Mouse (Mus musculus) embryonic stem cell, embryonic (primary cell): ENCODE measurements around the gene Sema4b.

Experiments used
- CTCF ChIA-PET, 4 experiments: fragments of 300-600 bp in 2 of 4; fragments of 350-600 bp in 2 of 4; sonication (Branson Sonifier 250); formaldehyde crosslinking; loops; one replicate each; lab custom pipeline; 2022; ENCODE audit warnings: inconsistent platforms in 2 of 4; lab: Charles Lee
- POLR2A ChIA-PET, 4 experiments: fragments of 300-600 bp in 2 of 4; fragments of 350-600 bp in 2 of 4; sonication (Branson Sonifier 250); formaldehyde crosslinking; loops; one replicate each; lab custom pipeline; 2022; ENCODE audit warnings: antibody characterized with exemption in 4 of 4, inconsistent platforms in 1 of 4; lab: Charles Lee

The Sema4b gene

GRCm38 (mm10) chr7:80241661-80242060 is 55.0 kb downstream of the Sema4b start:
- ChIA-PET POLR2A (interaction anchor here in 3 of 4 experiments (0.6 to 2.9 kb wide), 21 partner anchors 9 to 499 kb away, joined by 3 to 35 read pairs (median 4); partner anchors contain the start of genes Cib1 (in 3 of the 3), Gdpgp1 (in 3 of the 3), Ngrn (in 2 of the 3) and Sema4b (in 1 of the 3)), CTCF (no interaction called here)

GRCm38 (mm10) chr7:80244851-80245250 is 58.2 kb downstream of the Sema4b start:
- ChIA-PET CTCF (interaction anchor here in 1 of 4 experiments (1.6 kb wide), 1 partner anchor 104 kb away, joined by 6 read pairs; no protein-coding TSS in a partner anchor), POLR2A (interaction anchor here in 1 of 4 experiments (1.7 to 2.1 kb wide), 2 partner anchors 12 to 30 kb away, joined by 3 to 25 read pairs; partner anchors contain the start of genes Cib1 and Gdpgp1)

GRCm38 (mm10) chr7:80246148-80246721 is 59.6 kb downstream of the Sema4b start, which contains the start of gene Ttll13:
TSS of gene Ttll13 (plus strand) at chr7:80246376.
- ChIA-PET POLR2A (interaction anchor here (0.5 to 3.1 kb wide), 60 partner anchors 9 to 754 kb away, joined by 3 to 45 read pairs (median 5); partner anchors contain the start of genes Cib1 (in 3 of the 4), Gdpgp1 (in 3 of the 4), Ngrn (in 3 of the 4) and Rccd1 (in 2 of the 4)), CTCF (interaction anchor here (0.5 to 1.8 kb wide), 23 partner anchors 9 to 536 kb away, joined by 3 to 12 read pairs (median 4); partner anchors contain the start of genes Cib1 (in 1 of the 4), Gdpgp1 (in 1 of the 4), Ngrn (in 1 of the 4) and Sema4b (in 1 of the 4))

- POLR2A ChIA-PET, result interaction anchor here (0.6 to 3.1 kb wide), 52 partner anchors 9 to 755 kb away, joined by 3 to 45 read pairs (median 6); partner anchors contain the start of genes Cib1 (in 3 of the 4), Gdpgp1 (in 3 of the 4), Ngrn (in 3 of the 4) and Rccd1 (in 2 of the 4)
- CTCF ChIA-PET, result interaction anchor here in 3 of 4 experiments (0.8 to 1.8 kb wide), 8 partner anchors 9 to 94 kb away, joined by 3 to 12 read pairs (median 4); partner anchors contain the start of gene Unc45a (in 1 of the 3)
Observed at GRCm38 (mm10) chr7:80246859-80247258, 60.2 kb downstream of the Sema4b start.

GRCm38 (mm10) chr7:80252437-80252836 is 65.8 kb downstream of the Sema4b start:
- ChIA-PET CTCF (interaction anchor here in 3 of 4 experiments (0.6 to 1.3 kb wide), 3 partner anchors 9 to 489 kb away, joined by 3 to 11 read pairs (median 3); partner anchors contain the start of gene Ngrn (in 1 of the 3)), POLR2A (interaction anchor here in 3 of 4 experiments (0.6 to 5.0 kb wide), 11 partner anchors 9 to 1053 kb away, joined by 3 to 25 read pairs (median 4); partner anchors contain the start of genes Cib1 (in 3 of the 3), Gdpgp1 (in 2 of the 3) and Ngrn (in 2 of the 3))

- POLR2A ChIA-PET, result interaction anchor here in 2 of 4 experiments (0.6 to 5.0 kb wide), 10 partner anchors 8 to 101 kb away, joined by 3 to 25 read pairs (median 4); partner anchors contain the start of genes Cib1 (in 2 of the 2), Ngrn (in 2 of the 2) and Gdpgp1 (in 1 of the 2)
- CTCF ChIA-PET, result interaction anchor here in 3 of 4 experiments (0.6 to 1.3 kb wide), 3 partner anchors 8 to 488 kb away, joined by 3 to 11 read pairs (median 3); partner anchors contain the start of gene Ngrn (in 1 of the 3)
Observed at GRCm38 (mm10) chr7:80252886-80253285, 66.2 kb downstream of the Sema4b start.

- ChIA-PET CTCF (interaction anchor here in 3 of 4 experiments (0.6 to 2.5 kb wide), 25 partner anchors 8 to 371 kb away, joined by 3 to 12 read pairs (median 4); partner anchors contain the start of genes Ttll13 (in 2 of the 3), Blm (in 1 of the 3), Cib1 (in 1 of the 3) and Gdpgp1 (in 1 of the 3)), POLR2A (interaction anchor here (0.6 to 7.1 kb wide), 39 partner anchors 8 to 142 kb away, joined by 3 to 30 read pairs (median 4); partner anchors contain the start of genes Ttll13 (in 4 of the 4), Cib1 (in 2 of the 4), Gdpgp1 (in 2 of the 4) and Idh2 (in 1 of the 4))
Observed at GRCm38 (mm10) chr7:80255981-80256380, 69.3 kb downstream of the Sema4b start.

GRCm38 (mm10) chr7:80257706-80258105 is 71.1 kb downstream of the Sema4b start:
- CTCF ChIA-PET, result interaction anchor here in 1 of 4 experiments (1.4 kb wide), 1 partner anchor 12 kb away, joined by 4 read pairs; the partner anchor contains the start of gene Ttll13
- POLR2A ChIA-PET, result interaction anchor here in 3 of 4 experiments (0.8 to 7.1 kb wide), 30 partner anchors 8 to 545 kb away, joined by 3 to 30 read pairs (median 5); partner anchors contain the start of genes Cib1 (in 3 of the 3), Gdpgp1 (in 3 of the 3), Ttll13 (in 2 of the 3) and Idh2 (in 1 of the 3)

- ChIA-PET CTCF (interaction anchor here in 3 of 4 experiments (0.5 to 1.5 kb wide), 15 partner anchors 8 to 138 kb away, joined by 3 to 6 read pairs (median 4); partner anchors contain the start of genes Cib1 (in 2 of the 3), Gdpgp1 (in 2 of the 3), Hddc3 (in 1 of the 3) and Ttll13 (in 1 of the 3)), POLR2A (interaction anchor here (0.6 to 7.1 kb wide), 83 partner anchors 8 to 468 kb away, joined by 3 to 32 read pairs (median 5); partner anchors contain the start of genes Cib1 (in 4 of the 4), Gdpgp1 (in 4 of the 4), Rccd1 (in 3 of the 4) and Ttll13 (in 3 of the 4))
Observed at GRCm38 (mm10) chr7:80260625-80261371, 74.2 kb downstream of the Sema4b start, which contains the start of gene Ngrn. TSS of gene Ngrn (plus strand) at chr7:80261215.

GRCm38 (mm10) chr7:80261372-80261990 is 74.8 kb downstream of the Sema4b start:
- ChIA-PET POLR2A (interaction anchor here (0.6 to 7.1 kb wide), 83 partner anchors 8 to 469 kb away, joined by 3 to 32 read pairs (median 5); partner anchors contain the start of genes Cib1 (in 4 of the 4), Gdpgp1 (in 4 of the 4), Rccd1 (in 3 of the 4) and Ttll13 (in 3 of the 4)), CTCF (interaction anchor here in 3 of 4 experiments (0.6 to 1.5 kb wide), 12 partner anchors 9 to 495 kb away, joined by 3 to 7 read pairs (median 4); partner anchors contain the start of genes Cib1 (in 1 of the 3), Gdpgp1 (in 1 of the 3), Hddc3 (in 1 of the 3) and Ttll13 (in 1 of the 3))

- ChIA-PET CTCF (interaction anchor here in 3 of 4 experiments (1.0 to 1.8 kb wide), 4 partner anchors 9 to 124 kb away, joined by 3 to 5 read pairs (median 3); no protein-coding TSS in a partner anchor), POLR2A (interaction anchor here in 2 of 4 experiments (0.8 to 2.3 kb wide), 8 partner anchors 8 to 212 kb away, joined by 3 to 7 read pairs (median 4); partner anchors contain the start of gene Ttll13 (in 1 of the 2))
Observed at GRCm38 (mm10) chr7:80264606-80265005, 78.0 kb downstream of the Sema4b start.

- POLR2A ChIA-PET, result interaction anchor here in 3 of 4 experiments (0.6 to 3.3 kb wide), 10 partner anchors 9 to 138 kb away, joined by 3 to 14 read pairs (median 5); partner anchors contain the start of genes Cib1 (in 2 of the 3), Gdpgp1 (in 2 of the 3), Rccd1 (in 1 of the 3) and Ttll13 (in 1 of the 3)
Observed at GRCm38 (mm10) chr7:80267764-80268163, 81.1 kb downstream of the Sema4b start.

GRCm38 (mm10) chr7:80268897-80269750 is 82.5 kb downstream of the Sema4b start, which contains the start of gene Vps33b:
TSS of gene Vps33b (plus strand) at chr7:80269649.
- ChIA-PET CTCF (interaction anchor here in 3 of 4 experiments (0.5 to 2.8 kb wide), 6 partner anchors 13 to 128 kb away, joined by 3 to 11 read pairs (median 6); no protein-coding TSS in a partner anchor), POLR2A (interaction anchor here in 3 of 4 experiments (0.6 to 3.3 kb wide), 35 partner anchors 8 to 158 kb away, joined by 3 to 18 read pairs (median 4); partner anchors contain the start of genes Cib1 (in 2 of the 3), Gdpgp1 (in 2 of the 3), Ngrn (in 2 of the 3) and Ttll13 (in 2 of the 3))

More at GRCm38 (mm10) chr7:80267764-80268163, 81.1 kb downstream of the Sema4b start:
- CTCF ChIA-PET, result no interaction called here

- ChIA-PET CTCF (interaction anchor here in 2 of 4 experiments (0.5 to 2.8 kb wide), 3 partner anchors 14 to 129 kb away, joined by 4 to 11 read pairs (median 9); no protein-coding TSS in a partner anchor), POLR2A (interaction anchor here in 3 of 4 experiments (0.6 to 3.3 kb wide), 27 partner anchors 9 to 263 kb away, joined by 3 to 18 read pairs (median 5); partner anchors contain the start of genes Cib1 (in 2 of the 3), Gdpgp1 (in 2 of the 3), Ngrn (in 2 of the 3) and Hddc3 (in 1 of the 3))
Observed at GRCm38 (mm10) chr7:80269751-80270255, 83.2 kb downstream of the Sema4b start.
